Mouse (Mus musculus): ENCODE measurements around the gene Sez6l.

- TF ChIP-seq CTCF (IDR thresholded peaks at IDR 0.05; ENCODE audit: extremely low read depth, insufficient read depth, insufficient read length, insufficient replicate concordance) (no peak), POLR2A (IDR thresholded peaks at IDR 0.05; ENCODE audit: low read depth, low read length) (no peak)
These were observed 150.3 kb downstream of the Sez6l start for GRCm38 (mm10) chr5:112426635-112427034.
